Mouse (Mus musculus) bone marrow macrophage, adult 2 months (primary cell): Measurements from ENCODE around the gene Gckr. TPM values are rescaled to one million over a fixed set of nuclear protein-coding genes. Genes with fewer than 3 reads are reported as not detected.

Experiments
- H3K27ac ChIP-seq: 2 replicates; pipeline ENCODE4 v1.5.1; 2012; ENCODE audit warnings: low read depth, low read length; ENCODE audit not compliant: insufficient read depth
- H3K4me1 ChIP-seq: 2 replicates; pipeline ENCODE4 v1.6.1; 2012; ENCODE audit warnings: low read length; ENCODE audit not compliant: control insufficient read depth, insufficient read depth
- H3K4me3 ChIP-seq: 2 replicates; pipeline ENCODE4 v1.5.1; 2012; ENCODE audit warnings: mild to moderate bottlenecking, low read length, moderate library complexity; ENCODE audit not compliant: insufficient read depth
- CTCF ChIP-seq: IDR thresholded peaks from 2 replicates; pipeline ENCODE4 v1.5.1; 2012; ENCODE audit warnings: low read depth, mild to moderate bottlenecking, low read length, moderate library complexity
- POLR2A ChIP-seq: IDR thresholded peaks from 2 replicates; pipeline ENCODE4 v1.6.1; 2012; ENCODE audit warnings: mild to moderate bottlenecking, low read depth, low read length, borderline replicate concordance
- polyA plus RNA-seq: library from polyadenylated mRNA; stranded (reverse); fragments of >200 nt; gene quantifications from 2 replicates; pipeline ENCODE4 v1.2.4, GENCODE M21; 2012; ENCODE audit not compliant: missing spikeins, insufficient read depth, insufficient read length

The Gckr gene
- polyA plus RNA-seq = not detected in 2 replicates

- Histone ChIP-seq H3K27ac (no peak within 1 kb of the TSS), H3K4me3 (no peak within 1 kb of the TSS), H3K4me1 (peaks cover 6% of the 10 kb centered on the region)
- TF ChIP-seq POLR2A (no peak), CTCF (no peak)
These were observed at the start of gene Gckr for GRCm38 (mm10) chr5:31297047-31297757. Gene Gckr, plus strand, starts transcription at chr5:31297443.

GRCm38 (mm10) chr5:31250716-31251115 is 46.5 kb upstream of the Gckr start:
- peaks cover 25% of the 10 kb centered on the region for H3K4me1 ChIP-seq
- H3K27ac ChIP-seq = no peak overlapping the region
- H3K4me3 ChIP-seq = no peak overlapping the region
- no peak for TF ChIP-seq POLR2A
- TF ChIP-seq CTCF = no peak

GRCm38 (mm10) chr5:31251541-31252101 is 45.6 kb upstream of the Gckr start, which contains the start of gene Krtcap3:
Gene Krtcap3, plus strand, starts transcription at chr5:31251691.
- Histone ChIP-seq H3K4me1 (peaks cover 28% of the 10 kb centered on the region), H3K4me3 (no peak within 1 kb of the TSS), H3K27ac (no peak within 1 kb of the TSS)
- TF ChIP-seq CTCF = no peak
- no peak for TF ChIP-seq POLR2A

GRCm38 (mm10) chr5:31252151-31252550 is 45.1 kb upstream of the Gckr start:
- Histone ChIP-seq H3K27ac (no peak overlapping the region), H3K4me1 (peaks cover 28% of the 10 kb centered on the region), H3K4me3 (no peak overlapping the region)
- no peak for TF ChIP-seq CTCF
- TF ChIP-seq POLR2A = no peak

GRCm38 (mm10) chr5:31252795-31253545 is 44.3 kb upstream of the Gckr start:
- Histone ChIP-seq H3K4me3 (no peak overlapping the region), H3K27ac (no peak overlapping the region), H3K4me1 (peaks cover 34% of the 10 kb centered on the region)
- TF ChIP-seq CTCF (no peak; the same call in 1 of the 2 replicates), POLR2A (no peak)

- peak overlapping the region; percentile 3; the same call in 1 of the 2 replicates for H3K4me3 ChIP-seq
These were observed 43.4 kb upstream of the Gckr start for GRCm38 (mm10) chr5:31253806-31254205.

GRCm38 (mm10) chr5:31254452-31254851 is 42.8 kb upstream of the Gckr start:
- no peak for TF ChIP-seq CTCF
- no peak for TF ChIP-seq POLR2A
- Histone ChIP-seq H3K4me1 (peaks cover 34% of the 10 kb centered on the region), H3K4me3 (peak overlapping the region; percentile 1; the same call in 1 of the 2 replicates), H3K27ac (peak overlapping the region; percentile 49)

More at GRCm38 (mm10) chr5:31253806-31254205, 43.4 kb upstream of the Gckr start:
- no peak for TF ChIP-seq POLR2A
- no peak for TF ChIP-seq CTCF
- Histone ChIP-seq H3K4me1 (peaks cover 34% of the 10 kb centered on the region), H3K27ac (peak overlapping the region; percentile 49)

GRCm38 (mm10) chr5:31254901-31255300 is 42.3 kb upstream of the Gckr start:
- H3K4me1 ChIP-seq = peaks cover 34% of the 10 kb centered on the region
- TF ChIP-seq CTCF (no peak), POLR2A (no peak)
- peak overlapping the region; percentile 49 for H3K27ac ChIP-seq

GRCm38 (mm10) chr5:31255381-31255780 is 41.9 kb upstream of the Gckr start:
- no peak for TF ChIP-seq POLR2A
- no peak for TF ChIP-seq CTCF
- H3K27ac ChIP-seq = no peak overlapping the region
- peaks cover 34% of the 10 kb centered on the region for H3K4me1 ChIP-seq
- no peak overlapping the region for H3K4me3 ChIP-seq

More at GRCm38 (mm10) chr5:31254901-31255300, 42.3 kb upstream of the Gckr start:
- no peak overlapping the region for H3K4me3 ChIP-seq
